Mouse (Mus musculus): ENCODE measurements around the gene Zfp74.
A peak's percentile ranks its signal among the peaks of the same experiment; 100 is the strongest.

Zfp74 gene

DNA sequence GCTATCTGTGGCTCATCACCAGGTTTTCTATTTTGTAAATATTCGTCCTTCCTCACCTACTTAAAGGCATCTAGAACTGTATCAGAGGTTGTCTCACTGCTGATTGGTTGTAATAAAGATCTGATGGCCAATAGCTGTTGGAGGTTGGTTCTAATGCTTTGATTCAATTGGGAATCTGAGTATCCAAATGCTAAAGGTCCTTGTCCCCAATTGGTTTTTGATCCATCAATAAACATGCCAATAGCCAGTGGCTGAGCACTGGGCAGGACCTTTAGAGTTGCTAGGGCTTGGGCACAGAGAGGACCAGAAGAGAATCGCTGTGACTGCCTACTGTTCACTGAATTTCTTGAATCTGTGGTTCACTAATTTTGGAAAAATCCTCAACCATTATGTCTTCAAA, 10.2 kb downstream of the Zfp74 start:
- no peak for DNase-seq

DNA sequence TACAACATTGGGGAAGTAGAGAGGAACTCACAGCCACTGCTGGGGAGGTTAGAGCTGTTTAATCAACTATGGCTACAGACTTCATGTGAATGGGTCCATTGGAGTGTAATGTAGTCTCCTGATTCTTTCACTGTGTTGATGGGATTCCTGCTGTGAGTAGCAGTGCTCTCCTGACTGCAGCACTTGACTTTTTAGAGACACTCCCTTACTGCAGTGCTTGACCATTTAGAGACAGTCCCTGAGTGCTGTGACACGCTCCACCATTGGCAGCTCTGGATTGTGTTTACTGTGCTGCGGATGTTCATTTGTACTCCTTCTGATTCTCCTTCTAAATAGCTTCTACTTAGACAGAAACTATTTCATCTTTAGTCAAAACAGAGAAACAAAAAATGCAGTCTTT, 11.1 kb downstream of the Zfp74 start:
- DNase-seq: no peak

DNA sequence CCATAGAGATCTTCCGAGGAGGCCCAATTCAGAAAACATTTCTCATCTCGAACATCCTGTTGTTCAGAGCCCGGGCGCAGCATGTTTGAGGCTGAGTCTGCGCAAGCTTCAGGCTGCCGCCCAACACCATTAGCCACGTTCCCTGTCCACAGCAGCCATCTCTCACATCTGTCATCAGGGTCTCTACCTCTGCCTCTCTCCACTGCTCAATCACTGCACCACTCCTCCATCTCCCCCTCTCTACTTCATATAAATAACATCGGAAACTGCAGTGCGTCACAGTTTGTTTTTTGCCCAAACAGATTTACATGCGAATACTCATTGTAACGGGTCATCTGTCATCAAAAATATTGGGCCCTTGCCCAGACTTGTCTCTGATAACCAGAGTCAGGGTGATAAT, 12.9 kb downstream of the Zfp74 start:
- DNase-seq: no peak

DNA sequence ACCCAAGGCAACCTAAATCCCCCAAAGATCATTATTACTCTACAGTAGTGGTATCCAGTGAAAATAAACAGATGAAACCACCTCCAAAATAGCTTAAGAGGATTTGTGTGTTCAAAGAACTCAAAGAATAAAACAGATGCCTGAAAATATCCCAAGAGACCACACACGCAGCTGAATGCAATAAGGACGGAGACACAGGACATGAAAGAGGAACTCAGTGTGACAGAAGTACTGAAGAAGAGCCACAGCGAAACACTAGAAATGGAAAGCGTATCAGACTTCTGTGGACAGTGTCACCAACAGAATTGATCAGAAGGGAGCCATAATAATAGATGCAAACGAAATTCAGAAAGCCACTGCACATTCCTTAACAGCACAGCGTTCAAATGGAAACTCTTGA, 15.0 kb downstream of the Zfp74 start:
- no peak for DNase-seq

DNA sequence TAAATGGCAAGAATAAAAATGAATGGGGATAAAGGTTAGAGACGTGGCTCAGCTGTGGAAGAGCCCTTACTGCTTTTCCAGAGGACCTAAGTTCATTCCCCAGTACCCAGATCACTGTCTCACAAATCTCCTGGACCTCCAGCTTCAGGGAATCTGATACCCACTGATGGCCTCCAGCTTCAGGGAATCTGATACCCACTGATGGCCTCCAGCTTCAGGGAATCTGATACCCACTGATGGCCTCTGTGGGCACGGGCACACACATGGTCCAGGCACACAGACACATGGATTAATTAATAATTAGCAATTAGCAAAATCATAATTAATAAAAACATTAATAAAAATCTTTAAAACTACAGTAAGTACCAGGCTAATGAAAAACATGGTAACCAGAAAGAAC, 31.1 kb downstream of the Zfp74 start:
- DNase-seq: no peak

DNA sequence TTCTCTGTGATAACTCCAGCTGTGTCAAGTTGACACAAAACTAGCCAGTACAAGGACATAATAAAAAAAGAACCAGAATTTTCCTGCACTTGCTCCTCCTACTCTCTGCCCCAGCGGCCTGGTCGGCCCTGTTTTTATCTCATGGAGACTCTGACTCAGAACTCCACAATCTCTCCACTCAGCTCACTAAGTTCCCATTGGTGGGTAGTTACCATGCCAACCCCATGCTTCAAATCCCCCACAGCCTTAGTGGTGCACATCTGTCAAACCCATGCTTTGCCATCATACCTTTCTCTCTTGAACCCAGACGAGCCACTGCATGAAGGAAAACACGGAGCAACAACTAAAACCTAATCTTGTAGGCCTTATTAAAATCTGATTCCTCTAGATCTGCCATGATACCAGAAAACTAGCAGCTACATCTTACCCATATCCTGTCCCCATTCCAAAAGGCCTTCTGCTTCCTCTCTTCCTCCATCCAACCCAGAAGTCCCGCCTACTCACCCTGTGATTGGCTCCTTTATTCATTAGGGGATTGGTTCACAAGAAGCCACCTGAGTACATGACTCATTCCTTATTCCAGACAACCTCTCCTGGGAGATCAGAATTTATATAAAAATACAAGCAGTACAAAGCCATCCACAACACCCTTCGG, 32.3 kb downstream of the Zfp74 start:
- DNase-seq: peak; percentile 27

DNA sequence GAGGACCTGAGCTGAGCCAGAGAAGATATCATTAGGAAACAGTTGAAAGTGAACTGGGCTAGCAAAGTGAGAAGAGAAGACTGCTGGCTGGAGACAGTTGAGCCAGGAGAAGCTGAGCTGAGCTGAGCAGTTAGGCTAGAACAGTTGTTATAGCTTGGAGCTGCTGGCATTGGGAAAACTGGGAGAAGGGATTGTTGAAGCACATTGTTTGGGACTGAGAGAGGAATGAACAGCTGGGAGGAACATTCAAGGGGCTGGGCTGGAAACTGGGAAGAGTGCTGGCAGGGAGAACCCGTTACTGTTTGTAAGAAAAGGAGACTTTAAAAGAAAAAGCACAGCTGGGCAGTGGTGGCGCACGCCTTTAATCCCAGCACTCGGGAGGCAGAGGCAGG, 35.8 kb downstream of the Zfp74 start:
- peak; percentile 91 for DNase-seq

DNA sequence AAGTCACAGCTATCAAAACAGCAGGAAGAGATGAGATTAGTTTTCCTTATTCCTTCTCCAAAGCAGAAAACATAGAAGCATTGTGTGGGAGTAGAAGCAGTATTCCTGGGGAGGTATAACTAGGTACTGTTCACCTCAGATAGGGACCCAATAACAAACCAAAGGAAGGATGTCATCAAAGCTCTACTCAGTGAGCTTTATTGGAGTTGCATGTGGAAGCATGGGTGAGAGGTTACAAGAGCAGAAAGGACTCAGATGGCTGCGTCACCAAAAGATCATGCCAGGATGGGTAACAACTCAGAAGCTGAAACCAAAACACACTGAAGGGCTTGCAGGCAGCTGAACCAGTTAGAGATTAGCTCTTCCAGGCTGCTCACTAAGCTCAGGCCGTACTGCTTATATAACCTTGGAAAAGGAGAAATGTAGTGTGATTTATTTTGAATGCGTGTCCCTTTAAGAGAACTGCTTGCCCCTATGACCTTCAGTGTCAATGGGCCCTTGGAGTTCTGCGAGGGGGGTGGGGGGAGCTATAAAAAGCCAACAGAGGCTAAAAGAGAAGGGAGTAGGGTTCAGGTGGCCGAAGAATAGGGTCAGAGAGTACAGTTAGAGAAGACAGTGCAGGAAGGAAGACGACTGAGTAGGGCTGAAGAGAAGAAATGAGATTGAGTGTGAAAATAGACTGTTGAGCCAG, 36.4 kb downstream of the Zfp74 start:
- peak; percentile 87 for DNase-seq

DNA sequence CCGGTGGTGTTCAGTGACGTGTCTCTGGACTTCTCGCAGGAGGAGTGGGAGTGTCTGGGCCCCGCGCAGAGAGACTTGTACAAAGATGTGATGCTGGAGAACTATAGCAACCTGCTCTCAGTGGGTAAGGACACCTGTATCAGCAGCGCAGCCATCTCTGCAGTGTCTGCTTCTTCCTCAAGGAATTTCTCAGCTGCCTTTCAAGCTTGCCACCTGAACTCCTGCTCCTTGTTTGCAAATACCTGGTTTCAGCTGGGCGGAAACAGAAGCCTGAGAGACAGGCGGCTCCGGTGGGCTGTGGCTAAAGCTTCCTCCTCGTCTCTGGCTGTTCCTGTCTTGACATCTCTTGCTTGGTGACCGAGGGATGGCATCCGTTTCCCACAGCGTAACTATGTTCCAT, 41.7 kb downstream of the Zfp74 start:
- DNase-seq: peak; percentile 73

DNA sequence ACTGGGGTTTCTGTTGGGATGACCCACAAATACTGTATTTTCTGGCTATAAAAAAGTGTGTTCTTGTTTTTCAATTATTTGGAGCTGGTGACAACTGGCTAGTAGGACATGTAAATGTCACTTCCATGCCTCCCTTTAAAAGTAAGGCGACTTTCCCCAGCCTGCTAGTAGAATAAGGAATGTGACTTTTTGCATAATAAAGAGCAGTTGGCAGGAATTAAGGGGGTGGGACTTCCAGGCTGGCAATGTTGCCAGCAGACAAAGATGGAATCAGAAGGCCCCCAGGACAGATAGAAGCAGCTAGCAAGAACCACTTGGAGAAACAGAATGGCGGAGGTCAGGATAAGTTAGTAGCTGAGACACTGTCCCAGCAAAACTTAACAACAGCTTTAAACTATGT, 43.6 kb downstream of the Zfp74 start:
- DNase-seq: peak; percentile 66

DNA sequence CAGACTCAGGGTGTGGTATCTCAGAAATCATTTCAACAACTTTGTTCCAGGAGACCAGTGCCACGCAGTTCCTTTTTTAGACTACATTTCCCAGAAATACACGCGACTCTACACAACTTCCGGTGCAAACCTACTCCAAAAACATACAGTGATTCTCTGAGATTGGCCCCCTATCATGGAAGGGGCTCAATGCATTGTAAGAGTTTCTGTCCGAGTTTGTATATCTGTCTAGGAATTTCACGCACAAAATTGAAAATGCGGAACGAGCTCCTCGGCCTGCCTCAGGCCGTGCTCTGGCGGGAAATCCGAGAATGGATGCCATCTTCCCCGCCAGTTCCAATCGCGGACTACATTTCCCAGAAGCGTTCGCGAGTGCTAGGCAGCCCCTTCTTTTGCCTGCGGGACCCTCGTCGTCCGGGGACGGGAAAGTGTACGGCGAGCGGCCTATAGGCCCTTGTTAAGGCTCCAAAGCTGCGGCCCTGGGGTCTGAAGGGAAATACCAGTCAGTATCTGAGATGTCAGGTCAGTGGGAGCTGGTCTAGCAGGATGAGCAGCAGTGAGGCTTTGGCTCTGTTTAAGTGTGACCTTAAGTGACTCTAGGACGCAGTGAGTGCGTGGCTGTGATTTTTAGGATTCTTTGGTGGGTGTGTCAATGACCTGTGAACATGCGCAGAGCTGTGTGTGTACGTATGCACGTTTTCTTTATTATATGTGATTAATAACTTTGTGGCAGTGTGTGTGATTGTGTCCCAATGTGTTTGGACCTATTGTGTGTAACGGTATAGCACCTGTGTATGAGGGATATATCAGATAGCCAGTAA, 45.5 kb downstream of the Zfp74 start, which contains the start of gene Zfp383:
Zfp383 (plus strand) TSS at position 94 of the 821 bp plus-strand sequence.
- DNase-seq: peak; percentile 98

DNA sequence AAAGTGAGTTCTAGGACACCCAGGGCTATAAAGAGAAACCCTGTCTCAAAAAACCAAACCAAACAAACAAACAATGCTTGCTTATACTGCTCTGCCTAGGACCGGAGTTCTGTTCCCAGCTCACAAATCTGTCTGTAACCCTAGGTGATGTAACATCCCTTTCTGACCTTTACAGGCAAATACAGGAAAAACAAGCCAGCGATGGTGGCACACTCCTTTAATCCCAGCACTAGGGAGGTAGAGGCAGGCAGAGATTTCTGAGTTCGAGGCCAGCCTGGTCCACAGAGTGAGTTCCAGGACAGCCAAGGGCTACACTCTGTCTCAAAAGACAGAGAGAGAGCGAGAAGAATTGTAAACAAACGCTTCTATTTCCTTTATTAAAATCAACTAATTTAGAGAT, 46.7 kb downstream of the Zfp74 start:
- peak; percentile 88 for DNase-seq

DNA sequence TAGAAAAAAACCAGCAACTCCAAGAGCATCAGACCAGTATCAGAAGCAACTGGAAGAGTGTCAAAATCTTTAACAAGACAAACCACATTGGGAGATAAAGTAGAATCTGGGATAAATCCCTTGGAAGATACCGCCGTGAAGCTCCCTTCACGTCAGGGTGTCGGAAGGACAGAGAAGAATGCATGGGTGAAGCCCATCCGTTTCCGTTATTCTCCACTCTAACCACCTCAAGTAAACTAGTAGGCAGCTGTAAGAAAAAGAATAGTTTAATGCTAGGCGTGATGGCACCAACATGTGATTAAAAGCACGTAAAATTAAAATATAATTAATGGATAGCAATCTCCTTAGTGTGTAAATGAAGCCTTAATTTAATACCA, 47.2 kb downstream of the Zfp74 start:
- DNase-seq: peak; percentile 76

DNA sequence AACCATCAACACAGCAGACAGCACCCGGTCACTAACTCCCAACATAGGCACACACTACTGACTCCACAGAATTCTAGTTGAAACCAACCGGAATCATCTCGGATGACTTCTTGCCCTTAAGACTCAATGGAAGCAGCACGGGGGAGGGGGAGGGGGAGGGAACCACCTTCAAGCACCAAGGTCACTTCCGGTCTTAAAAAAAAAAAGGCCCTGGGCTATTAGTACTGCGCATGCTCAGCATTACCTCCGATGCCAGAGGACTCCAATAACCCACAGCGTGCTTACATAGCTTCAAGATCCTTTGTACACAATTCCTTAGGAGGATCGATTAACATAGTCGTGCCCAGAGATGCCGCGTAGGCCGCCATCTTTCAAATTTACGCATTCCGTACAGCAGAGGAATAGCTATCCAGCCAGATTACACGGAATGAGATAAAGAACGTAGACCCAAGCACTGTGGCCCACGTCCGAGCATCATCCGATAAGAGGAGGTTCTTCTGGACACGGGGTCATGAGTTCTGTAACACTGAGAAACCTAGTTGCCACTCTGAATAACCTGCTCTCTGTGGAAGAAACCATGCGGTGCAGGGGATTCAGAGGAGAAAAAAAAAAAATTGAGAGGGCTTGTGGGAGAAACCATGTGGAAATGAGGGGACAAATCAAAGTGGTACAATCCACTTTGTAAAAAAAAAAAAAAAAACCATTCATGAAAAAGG, 47.8 kb downstream of the Zfp74 start, which contains the start of gene Zfp27:
Zfp27 (minus strand) TSS at position 607 of the 716 bp plus-strand sequence.
- peak; percentile 97 for DNase-seq

DNA sequence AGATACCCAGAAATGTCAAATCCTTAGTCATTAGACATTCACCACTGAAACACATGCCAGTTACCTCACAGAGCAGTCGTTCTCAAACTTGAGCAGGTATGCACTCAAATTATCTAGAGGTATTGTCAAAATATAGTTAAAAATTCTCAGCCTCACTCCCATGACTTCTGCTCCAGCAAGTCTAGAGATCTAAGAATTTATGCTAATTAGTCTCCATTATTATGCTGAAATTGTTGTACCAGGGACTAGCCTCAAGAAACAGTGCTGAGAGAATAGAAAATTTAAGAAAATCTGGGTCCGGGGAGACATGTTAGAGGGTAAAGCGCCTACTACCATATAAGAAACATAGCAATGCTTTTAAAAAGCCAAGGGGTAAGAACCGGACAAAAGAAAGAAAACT, 49.8 kb downstream of the Zfp74 start:
- no peak for DNase-seq

DNA sequence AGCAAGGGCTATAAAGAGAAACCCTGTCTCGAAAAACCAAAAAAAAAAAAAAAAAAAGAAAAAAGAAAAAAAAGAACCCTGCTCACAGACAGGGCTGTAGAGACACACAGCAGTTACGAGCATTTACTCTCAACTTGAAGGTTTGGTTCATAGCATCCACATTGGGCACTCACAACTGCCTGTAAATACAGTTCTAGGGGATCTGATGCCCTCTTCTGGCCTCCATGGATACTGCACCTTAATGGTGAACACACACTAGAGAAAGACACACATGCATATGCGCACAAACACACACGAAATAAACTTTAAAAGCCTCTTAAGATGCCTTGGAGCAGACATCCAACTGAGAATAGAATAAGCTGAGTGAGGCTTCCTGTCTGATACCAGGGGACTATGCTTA, 55.5 kb downstream of the Zfp74 start:
- no peak for DNase-seq

DNA sequence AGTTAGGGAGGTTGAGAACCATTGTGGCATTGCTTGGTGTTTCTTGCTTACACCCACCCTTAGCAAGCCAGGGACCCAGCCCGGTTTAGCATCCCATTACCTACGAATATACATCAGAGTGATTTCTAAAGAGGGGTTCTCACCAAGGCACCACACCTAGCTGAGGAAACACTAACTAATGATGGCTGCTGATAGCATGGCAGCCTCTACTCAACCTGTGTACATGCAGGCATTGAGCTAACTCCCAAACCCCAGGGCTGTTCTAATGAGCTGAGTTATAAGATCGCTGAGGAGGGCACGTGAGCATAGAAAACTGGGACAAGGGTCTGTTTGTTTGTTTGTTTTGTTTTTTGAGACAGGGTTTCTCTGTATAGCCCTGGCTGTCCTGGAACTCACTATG, 61.1 kb downstream of the Zfp74 start:
- DNase-seq: peak; percentile 78

DNA sequence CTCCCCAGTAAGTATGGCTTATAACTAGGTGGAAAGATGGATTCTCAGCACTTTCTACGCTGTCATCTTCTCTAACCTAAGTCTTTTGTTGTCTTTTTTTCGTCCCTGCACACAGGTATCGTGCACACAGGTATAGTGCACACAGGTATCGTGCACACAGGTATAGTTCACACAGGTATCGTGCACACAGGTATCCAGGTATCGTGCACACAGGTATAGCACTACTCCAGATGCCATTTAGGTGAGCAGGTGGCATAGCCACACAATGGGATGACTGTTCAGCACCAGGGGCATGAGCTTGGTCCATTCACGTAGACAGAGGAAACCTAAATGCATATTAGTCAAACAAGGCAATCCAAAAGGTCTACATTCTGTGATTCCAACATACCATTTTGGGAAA, 63.4 kb downstream of the Zfp74 start:
- peak; percentile 62 for DNase-seq

DNA sequence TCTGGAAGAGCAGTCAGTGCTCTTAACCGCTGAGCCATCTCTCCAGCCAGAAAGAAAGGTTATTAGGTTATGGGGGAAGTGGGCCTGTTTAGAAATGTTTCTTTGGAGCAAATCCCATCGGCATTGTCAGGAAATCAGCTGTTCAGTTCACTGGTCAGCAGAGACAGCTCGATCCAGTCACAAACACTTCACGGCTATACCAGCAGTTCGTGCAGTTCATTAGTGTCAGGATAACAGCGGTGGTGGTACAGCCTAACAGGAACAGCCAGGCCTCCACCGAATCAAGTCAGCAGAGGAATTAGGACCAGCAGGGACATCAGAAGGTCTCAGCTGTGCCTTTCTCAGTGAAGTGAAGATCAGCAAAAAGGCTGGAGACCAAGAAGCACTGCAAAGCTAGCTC, 73.0 kb downstream of the Zfp74 start:
- DNase-seq: peak; percentile 29

Measured in heart, adult 11 months (tissue).